Mouse (Mus musculus): ENCODE data around the gene Scd4.
"Not testable (repeated sequence)": the region's sequence is repeated elsewhere in the genome, so short reads cannot be mapped to it uniquely, and the experiment has no call there.

Scd4 gene

GRCm38 (mm10) chr19:44301176-44301575, 31.7 kb upstream of the Scd4 start:
- DNase-seq = peak; percentile 58

- no peak for DNase-seq
Observed at GRCm38 (mm10) chr19:44301671-44302305, 31.1 kb upstream of the Scd4 start.

- DNase-seq = no peak
Observed at GRCm38 (mm10) chr19:44302901-44303300, 30.0 kb upstream of the Scd4 start.

- DNase-seq = no peak
Observed at GRCm38 (mm10) chr19:44303502-44303901, 29.4 kb upstream of the Scd4 start.

GRCm38 (mm10) chr19:44304419-44304818, 28.5 kb upstream of the Scd4 start:
- no peak for DNase-seq

DNA sequence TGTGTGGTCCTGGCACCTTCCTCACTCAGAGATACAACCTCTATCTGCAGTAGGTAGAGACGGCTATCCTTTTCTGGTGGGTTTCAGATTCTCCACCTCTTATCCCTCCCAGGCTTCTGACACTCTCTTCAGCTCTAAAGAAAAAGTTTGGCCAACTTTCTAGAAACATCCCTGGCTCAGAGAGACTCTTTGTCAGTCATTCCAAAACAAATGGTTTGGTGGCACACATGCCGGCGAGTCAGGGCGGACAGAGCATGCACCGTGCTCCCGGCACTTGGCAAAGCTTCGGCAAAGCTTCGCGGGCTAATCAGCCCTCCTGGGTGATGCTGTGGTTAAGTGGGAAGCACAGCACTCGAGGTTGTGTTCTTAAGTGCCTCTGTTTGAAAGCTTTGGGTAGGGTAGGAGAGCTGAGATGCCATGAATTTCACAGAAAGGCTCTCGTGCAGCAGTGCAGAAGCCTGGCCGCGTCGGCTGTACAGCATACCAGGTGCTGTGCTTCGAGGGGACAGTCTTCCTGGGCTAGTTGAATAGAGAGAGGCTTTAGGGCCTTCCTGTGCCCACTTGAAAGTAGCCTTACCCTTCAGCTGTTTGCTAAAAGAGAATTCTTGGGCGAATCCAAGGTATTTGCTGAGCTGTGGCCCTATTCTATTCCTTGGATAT, 27.9 kb upstream of the Scd4 start:
- no peak for DNase-seq

DNA sequence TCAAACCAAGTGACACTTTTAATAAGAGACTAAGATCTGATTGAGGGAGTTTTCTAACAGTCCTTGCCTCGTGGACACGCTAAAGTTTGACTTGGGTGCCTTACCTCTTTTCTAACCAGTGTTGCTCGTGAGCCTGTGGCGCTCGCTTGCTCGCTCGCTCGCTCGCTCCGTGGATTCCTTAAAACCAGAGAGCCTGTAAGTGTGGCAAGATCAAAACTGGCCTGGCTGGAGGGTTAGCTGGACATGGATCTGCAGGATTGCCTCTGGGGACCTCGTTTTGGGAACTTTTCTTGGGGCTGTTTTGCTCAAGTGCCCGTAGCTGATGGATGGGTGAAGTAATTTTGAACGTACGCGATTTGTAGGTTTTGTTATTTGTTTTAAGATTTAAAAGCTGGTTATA, 27.2 kb upstream of the Scd4 start:
- no peak for DNase-seq

DNA sequence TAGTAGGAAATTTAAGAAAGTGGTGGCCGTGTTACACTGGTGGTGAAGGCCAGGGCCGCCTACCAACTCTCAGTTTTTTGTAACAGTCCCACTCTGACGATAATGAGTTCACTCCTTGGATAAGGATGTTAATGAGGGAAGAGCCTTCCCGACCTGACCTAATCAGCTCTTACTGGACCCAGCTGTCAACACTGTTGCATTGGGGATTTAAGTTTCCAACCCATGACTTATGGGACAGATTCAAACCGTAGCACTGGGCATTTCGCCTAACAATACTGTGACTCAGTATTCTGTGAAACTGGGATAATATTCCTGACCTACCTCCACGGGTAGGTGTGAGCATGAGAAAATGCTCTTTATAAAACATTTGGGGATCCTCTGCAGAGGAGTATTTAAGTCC, 26.7 kb upstream of the Scd4 start:
- no peak for DNase-seq

- no peak for DNase-seq
Observed at GRCm38 (mm10) chr19:44307101-44307914, 25.6 kb upstream of the Scd4 start.

GRCm38 (mm10) chr19:44307915-44308470, 24.9 kb upstream of the Scd4 start:
- no peak for DNase-seq

GRCm38 (mm10) chr19:44308611-44309246, 24.2 kb upstream of the Scd4 start:
- DNase-seq = no peak

DNA sequence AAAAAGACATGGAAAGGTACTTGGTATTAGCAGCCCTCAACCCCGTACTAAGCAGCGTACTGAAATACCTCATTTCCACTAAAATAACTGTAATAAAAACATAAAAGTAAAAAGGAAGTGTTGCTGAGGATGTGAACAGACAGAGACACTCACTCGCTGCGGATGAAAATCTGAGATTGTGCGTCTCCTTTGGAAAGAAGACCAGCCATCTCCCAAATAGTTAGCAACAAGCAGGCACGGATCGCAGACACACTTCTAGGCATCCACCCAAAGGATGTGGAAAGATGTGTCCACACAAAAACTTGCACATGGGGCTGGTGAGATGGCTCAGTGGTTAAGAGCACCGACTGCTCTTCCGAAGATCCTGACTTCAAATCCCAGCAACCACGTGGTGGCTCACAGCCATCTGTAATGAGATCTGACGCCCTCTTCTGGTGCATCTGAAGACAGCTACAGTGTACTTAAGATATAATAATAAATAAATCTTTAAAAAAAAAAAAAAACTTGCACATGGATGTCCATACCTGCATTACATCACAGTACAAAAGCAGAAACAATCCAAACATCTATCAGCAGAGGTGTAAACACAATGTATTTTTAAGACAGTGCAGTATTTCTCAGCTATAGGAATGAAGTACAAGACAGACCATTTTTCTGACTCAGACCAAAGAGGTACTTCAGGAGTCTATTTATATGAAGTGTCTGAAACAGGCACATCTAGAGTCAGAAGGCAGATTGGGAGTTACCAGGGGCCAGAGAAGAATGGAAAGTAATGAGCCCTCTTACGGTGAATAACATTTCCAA, 23.3 kb upstream of the Scd4 start:
- no peak for DNase-seq

DNA sequence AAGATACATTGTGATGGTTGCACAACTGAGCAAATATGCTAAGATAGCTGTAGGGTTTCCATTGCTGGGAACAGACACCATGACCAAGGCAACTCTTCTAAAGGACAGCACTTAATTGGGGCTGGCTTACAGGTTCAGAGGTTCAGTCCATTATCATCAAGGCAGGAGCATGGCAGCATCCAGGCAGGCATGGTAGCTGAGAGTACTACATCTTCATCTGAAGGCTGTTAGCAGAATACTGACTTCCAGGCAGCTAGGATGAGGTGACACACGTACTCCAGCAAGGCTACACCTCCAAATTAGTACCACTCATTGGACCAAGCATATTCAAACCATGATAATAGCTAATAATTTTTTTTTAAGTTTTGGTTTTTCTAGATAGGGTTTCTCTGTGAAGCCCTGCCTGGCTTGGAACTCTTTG, 22.7 kb upstream of the Scd4 start:
- not testable (repeated sequence) for DNase-seq

- DNase-seq = no peak
Observed at GRCm38 (mm10) chr19:44310814-44311213, 22.1 kb upstream of the Scd4 start.

DNA sequence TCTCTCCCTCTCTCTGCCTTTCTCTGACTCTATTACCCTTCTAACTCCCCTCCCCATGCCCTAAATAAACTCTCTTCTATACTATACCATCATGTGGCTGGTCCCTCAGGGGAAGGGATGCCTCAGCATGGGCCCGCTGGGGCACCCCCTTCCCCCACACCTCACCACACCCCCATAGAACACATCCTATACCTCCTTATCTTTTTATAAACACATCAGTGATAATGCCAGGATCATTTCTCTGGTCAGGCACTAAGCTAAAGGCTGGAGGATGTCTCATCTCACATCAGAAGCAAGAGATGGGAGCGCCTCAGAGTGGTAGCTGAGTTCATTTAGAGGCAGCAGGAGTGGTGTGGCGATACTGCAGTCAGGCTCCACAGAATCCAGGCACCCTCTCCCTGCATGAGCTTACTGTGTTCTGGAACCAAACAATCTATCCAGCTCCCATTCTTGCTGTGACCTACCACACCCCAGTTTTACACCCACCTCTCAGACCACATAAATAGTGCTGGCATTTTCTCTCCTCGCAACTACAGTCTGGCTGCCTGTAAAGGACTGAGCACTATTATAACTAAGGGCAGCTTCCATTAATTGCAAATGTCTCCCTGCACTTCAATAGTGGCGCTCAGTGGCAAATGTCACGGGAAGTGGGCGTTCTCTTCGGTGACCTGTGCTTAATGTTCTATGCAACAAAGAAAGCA, 21.4 kb upstream of the Scd4 start:
- no peak for DNase-seq

DNA sequence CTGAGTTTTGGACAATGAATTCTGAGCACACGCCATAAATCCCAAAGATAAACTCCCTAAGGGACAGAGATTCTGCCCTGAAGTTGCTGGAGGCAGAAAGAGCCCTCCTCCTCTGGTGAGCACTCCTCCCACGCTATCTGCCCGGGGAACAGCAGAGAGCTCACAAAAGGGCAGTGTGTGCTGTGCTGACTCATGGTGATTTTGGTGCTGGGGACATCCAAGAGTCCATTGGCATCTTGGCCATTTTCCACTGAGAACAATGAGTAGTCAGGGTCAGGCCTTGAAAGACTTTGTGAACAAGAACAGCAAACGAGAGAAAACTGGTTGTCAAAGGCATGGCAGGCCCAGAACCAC, 20.9 kb upstream of the Scd4 start:
- peak; percentile 39 for DNase-seq

- no peak for DNase-seq
Observed at GRCm38 (mm10) chr19:44313066-44313465, 19.8 kb upstream of the Scd4 start.

DNA sequence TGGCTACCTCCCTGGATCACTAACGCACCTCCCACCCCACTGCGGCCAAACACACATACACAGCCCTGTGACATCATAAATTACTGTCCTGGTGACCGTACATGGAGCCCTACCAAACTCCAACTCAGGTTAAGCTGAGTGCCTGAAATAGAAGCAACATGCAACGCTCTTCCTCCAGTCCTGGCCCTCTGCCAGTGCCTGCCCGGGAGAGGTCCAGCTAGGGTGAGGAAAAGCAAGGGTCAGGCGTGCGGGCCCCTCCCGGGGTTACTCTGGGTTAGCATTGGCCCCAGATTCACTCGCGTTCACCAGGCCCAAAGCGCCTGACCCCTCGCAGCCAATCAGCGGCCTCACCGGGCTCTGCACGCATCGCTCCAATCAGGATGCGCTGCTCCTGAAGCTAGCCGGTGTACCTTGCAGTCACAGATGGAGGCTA, 18.5 kb upstream of the Scd4 start:
- peak; percentile 94 for DNase-seq

DNA sequence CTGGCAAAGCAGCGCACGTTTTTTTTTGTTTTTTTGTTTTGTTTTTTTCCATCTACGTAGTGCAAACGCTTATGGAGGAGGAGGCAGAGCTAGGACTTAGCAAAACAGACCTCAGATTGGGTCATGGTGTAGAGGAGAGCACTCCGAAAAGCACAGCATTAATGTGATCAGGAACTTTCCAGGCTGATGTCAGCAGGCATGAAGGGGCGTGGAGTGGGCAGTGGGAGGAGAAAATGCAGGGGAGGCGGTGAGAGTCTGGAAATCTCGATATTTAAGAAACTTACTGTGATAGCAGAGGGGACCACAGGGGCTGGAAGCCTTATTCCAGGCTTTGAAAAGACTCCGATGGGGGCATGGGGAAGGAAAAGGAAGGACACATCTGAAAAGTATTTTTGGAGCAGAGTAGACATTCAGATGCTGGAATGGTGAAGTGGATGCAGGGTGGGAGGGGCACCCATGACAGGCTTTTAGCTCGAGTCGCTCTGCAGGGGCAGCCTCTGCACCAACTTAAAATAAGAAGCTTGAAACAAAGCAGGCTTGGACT, 17.9 kb upstream of the Scd4 start:
- DNase-seq = peak; percentile 70

DNA sequence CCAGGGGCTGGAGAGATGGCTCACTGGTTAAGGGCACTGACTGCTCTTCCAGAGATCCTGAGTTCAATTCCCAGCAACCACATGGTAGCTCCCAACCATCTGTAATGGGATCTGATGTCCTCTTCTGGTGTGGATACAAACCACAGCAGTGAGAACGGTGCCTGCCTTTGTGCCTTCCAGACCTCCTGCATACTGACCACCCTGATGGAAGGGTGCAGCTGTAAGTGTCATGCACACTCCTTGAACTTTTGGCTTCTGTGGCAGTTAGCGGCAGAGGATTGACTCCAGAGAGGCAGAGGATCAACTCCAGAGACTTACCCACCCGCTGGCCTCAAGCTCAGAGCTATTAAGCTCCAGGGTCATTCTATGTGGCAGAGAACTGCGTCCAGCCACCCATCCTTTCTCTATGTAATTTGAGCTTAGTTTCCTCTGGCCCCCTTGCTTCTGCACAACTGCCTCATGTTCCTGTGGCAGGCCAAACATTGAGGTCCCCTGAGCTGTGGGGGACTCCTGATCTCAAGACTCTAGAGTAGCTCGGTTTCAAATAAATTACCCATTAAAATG, 16.1 kb upstream of the Scd4 start:
- no peak for DNase-seq

DNA sequence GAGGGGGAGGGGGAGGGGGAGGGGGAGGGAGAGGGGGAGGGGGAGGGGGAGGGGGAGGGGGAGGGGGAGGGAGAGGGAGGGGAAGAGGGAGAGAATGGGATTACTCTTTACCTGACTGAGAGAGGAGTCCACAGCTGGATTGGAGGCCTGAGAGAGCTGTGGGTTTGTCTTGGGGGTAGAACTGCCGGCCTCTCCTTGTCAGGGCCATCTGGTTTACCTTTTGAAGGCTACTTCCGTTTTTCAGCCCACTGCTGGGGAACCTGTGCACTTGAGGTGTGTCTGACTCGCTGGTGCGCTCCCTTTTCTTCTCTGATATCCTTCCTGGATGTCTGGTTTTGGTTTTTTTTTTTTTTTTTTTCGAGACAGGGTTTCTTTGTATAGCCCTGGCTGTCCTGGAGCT, 15.5 kb upstream of the Scd4 start:
- DNase-seq = no peak
